Mouse (Mus musculus) bone marrow macrophage, adult 2 months (primary cell): ENCODE measurements around the gene Nebl.

Experiments
- CTCF ChIP-seq: IDR thresholded peaks from 2 replicates; pipeline ENCODE4 v1.5.1; 2012; ENCODE audit warnings: low read depth, mild to moderate bottlenecking, low read length, moderate library complexity
- POLR2A ChIP-seq: IDR thresholded peaks from 2 replicates; pipeline ENCODE4 v1.6.1; 2012; ENCODE audit warnings: mild to moderate bottlenecking, low read depth, low read length, borderline replicate concordance

GRCm38 (mm10) chr2:17344643-17345042, 386.6 kb downstream of the Nebl start:
- no peak for TF ChIP-seq CTCF
- TF ChIP-seq POLR2A: no peak
